Mouse (Mus musculus) cerebral cortex, adult 2 months (tissue): ENCODE results near the gene Gramd1b.

ENCODE experiments used
- WGBS: fragments of 180-500 bp; shearing (Covaris S2); methylation state at CpG from one replicate; pipeline ENCODE4 v1.1.7; 2018; 5-methylcytosine and 5-hydroxymethylcytosine counted together

The Gramd1b gene

DNA sequence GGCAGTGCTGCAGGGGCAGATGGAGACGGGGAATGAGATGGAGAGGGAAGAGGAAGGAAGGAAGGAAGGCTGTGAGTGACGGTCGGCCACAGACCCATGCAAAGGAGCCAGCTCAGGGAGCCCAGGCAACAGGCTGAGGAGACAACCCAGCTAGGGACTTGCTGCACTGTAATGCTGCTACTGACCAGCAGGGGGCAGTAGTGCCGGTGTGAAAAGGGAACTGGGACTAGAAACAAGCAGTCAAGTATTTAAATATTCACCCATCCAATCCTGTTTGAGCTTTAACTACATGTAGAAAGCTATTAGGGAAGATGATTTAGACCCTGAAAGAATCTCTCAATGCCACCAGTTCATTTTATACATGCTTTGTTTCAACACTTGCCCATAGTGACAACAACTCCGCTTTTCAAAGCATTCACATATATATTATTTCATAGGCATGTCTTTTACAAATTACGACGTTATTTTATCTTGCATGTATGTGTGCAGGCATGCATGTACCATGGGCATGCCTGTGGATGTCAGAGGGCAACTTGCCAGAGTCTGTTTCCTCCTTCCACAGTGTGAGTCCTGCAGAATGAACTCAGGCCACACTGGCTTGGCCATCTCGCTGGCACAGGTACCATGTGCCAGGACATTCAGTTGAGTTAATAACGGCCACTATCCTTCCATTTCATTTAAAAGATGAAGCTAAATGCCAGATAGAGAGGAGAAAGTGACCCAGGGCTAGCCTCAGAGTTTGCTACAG lies 197.4 kb downstream of the Gramd1b start:
- 44% methylated on average over 9 of the region's 9 CpGs for WGBS

DNA sequence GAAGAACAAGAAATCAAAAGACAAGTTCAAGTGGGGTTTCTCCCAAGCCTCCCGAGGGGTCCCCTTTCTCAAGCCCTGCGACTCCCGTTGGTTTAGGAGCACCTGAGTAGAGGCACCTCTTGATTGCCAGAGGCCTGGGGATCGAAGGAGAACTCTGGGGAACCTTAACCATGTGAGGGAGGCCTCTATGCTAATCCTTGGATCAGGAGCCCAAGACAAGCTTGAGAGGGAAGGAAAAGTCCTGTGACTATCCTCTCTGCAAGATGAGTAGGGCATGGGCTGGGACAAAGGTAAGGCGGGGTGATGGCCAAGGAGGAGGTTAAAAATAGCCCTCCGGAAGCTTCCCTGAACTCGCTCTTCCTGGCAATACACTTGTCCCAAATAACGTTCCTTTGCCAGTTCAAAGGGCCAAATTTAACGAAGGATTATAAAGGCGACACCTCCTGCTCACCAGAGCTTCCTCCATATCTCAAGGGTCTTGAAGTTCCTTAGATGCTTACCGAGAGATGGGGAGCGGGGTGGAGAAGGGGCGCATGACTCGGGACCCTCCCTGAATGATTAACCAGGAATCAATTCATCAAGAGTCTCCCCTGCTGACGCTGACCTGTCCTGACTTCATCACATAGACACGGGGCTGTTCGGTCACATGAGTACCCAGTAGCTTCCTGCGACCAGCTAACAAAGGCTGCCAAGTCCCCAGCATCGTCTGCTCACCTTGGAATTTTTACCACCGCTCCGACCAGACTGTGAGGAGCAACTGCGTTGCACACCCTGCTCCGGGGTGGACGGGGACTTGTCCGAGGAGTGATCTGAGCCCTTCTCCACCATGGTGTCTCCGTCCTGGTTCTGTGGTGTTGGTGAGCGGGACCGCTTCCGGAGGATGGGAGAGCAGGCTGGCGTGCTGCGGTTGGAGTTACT lies 198.2 kb downstream of the Gramd1b start:
- WGBS: 60% methylated on average over 31 of the region's 31 CpGs

DNA sequence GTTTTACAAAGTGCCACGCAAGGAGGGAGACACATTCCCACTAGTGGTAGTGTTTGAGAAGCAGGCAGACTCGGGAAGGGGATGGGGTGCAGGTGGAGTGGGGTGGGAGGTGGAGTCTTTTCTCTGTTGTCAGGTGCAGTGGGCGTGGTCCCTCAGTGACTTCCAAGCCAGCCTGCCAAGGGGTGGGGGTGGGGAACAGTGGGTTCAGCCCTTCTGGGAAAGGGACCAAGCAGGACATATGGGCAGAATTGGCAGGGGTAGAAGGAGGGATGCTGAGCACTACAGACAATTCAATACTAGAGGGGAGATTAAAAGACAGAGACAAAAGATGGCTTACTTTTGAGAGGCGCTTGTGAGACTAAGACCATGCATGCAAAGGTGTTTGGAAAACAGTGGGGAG lies 198.9 kb downstream of the Gramd1b start:
- WGBS: 47% methylated on average over 4 of the region's 4 CpGs

DNA sequence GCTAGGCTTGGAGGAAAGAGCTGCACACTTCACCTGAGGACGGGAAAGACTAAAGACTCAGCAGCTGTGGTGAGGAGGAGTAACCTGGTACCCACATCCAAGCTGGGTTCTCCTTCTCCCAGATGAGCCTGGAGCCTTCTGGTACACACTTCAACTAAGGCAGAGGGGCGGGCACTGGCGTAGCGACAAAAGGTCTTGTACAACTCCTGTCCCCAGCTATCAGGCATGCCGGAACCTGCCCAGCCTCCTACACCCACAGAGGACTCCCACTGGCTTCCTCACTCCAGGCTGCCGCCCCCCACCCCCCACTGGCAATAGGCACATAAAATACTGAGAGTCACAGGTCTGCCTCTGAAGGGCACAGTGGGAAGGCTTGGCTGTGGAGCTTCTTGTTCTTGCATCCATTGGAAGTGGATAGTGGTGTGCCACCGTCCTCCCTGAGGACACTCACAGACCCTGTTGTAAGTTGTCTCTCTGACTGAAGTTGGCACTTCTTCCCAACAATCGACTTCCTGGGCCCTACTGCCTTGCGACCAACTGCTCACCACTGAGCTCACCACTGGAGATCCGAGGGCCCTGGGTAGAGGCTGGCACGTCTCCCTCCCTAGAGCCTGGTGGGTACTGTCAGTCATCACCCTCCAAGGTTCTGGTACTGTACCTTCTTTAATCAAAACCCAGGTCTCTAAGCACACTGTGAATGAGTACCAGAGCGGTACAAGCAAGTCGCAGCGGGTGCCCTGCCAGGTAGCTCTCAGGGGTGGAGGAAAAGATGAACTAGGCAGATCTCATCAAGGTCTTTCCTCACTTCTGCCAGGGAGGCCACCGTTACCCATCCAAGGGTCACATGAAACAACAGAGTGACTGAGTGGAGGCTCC lies 199.5 kb downstream of the Gramd1b start:
- WGBS: 58% methylated on average over 15 of the region's 15 CpGs

DNA sequence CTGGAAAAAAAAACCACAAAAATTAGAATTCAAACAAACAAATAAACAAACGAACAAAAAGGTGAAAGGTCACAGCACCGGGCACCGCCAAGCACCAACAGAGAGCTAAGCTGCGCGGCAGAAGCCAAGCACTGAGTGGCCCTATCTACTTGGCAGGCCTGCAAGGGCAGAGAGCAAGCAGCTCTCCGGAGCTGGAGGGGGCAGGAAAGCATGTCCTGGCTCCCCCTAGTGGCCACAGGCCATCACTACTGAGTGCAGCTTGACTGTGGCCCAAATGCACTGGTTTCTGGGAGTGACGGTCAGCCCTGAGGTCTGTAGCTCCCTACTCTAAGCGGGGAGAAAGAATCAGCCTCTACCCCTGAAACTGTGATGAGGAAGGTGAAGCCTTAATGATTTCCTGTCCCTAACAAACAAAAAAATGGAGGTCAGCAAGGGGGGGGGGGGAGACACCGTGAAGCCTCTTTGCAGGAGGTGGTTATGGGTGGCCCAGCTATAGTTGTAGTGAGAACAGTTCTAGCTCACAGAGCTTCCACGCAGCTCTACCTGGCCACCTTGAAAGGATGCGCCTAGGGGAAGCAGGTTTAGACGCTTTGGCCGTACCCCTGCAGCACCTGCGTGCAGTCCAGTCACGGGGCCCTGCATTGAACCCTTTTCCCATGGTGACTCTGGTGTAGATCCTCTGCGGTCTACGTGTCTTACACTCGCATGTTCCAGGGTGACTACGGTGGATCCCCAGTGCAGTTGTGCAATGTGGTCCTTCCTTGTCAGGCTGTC lies 200.4 kb downstream of the Gramd1b start:
- WGBS: 52% methylated on average over 19 of the region's 19 CpGs

DNA sequence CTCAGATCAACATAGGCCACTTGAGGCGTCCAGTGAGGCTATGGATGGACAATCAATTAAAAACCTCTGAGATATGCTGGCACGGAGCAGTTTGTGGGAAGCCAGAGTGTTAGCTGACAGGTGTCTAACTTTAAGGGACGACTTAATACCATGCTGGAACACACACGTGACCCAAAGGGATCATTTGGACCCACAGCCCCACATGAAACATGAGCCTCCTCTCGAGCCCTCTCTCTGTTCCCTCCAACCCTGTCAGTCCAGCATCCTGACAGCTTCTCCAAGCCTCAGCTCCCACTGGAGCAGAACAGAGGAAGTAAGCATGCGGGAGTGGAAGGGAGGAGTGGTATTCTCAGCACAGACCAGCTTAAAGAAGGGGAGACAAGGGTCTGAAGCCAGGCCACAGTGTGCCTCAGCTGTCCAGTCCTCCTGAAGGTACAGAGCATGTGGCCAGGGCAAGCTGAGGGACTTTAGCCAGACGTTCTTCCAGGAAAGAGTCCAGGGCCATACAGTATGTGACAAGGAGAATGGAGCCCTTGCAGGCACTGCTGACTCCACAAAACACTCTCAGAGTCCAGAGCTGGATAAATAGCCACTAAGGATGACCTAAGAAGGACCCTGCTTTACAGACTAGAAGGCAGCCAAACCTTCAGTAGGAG lies 204.8 kb downstream of the Gramd1b start:
- 59% methylated on average over 7 of the region's 7 CpGs for WGBS

DNA sequence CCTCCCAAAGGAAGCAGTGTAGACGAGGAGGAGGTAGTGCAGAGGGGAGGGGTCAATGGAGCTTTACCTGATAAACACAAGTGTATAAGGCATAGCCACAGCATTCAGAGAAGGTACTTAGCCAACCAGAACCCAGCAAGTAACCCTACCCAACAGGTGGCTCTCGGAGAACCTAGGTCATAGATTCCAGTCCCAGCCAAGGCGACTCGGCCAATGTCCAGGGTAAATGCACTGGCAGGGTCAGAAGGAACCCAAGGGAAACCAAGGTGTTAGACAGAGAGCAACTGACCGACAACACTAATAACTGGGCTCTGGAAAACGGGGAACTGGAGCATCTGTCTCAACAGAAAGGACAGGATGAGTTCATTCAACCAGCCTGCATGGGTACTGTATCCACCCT lies 206.4 kb downstream of the Gramd1b start:
- 91% methylated on average over 6 of the region's 6 CpGs for WGBS

DNA sequence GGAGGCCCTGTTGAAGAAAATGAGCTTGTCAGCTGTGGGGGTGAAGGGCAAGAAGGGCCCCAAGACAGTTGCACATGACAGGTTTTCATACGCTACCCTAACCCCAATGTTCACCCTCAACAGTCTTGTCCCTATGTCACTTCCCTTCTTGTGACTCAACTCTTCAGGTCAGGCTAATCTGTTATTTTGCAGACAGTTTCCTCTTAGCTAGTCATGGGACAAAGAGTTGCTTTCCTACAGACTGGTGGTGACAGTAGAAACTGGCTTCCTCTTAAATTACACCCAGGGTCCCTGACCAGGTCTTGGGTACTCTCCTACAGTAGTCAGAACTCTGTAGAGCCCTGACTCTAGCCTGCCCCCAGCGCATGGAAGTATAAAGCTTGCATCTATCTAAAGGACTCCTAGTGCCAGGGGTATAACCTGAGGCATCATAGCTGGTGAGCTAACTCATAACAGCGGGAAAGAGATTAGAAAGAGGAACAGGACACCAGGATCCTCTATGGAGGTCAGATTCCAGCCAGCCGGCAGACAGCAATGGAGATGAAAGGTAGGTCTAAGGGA lies 206.9 kb downstream of the Gramd1b start:
- WGBS: 85% methylated on average over 4 of the region's 4 CpGs

DNA sequence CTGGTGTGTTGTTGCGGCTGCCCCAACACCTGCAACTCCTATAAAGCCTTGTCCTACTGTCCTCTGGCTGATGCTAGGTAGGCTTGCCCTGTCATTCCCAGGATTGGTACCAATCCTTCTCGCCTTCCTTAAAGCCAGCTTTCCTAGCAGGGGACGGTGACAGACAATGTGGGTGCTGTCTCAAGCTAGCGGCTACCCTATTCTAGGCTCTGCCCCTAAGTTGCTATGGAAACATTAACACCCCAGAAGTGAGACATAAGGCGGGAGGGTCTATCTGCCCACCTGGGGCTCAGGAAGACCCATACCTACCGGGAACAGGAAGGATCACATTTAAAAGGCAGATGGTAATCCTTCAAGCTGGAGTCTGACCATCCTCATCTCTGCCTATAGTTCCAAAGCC lies 207.4 kb downstream of the Gramd1b start:
- WGBS: 56% methylated on average over 6 of the region's 6 CpGs

DNA sequence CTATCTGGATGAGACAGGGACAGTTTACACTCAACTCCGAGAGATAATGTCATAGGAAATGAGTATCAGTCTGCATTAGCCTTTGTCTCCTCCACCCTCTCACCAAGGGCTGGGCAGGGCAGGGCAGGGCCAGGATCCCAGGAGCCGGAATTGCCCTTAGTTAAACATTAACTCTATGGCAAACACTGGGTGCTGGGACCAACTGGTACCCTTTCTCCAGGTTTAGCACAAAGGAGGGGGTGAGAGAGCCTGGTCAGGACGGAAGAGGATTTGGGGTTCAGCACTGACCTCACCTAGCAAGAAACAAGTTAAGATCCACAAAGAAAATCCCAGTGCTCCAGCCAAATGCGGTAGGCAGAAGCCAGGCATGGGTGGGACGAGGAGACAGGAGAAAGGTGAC lies 208.0 kb downstream of the Gramd1b start:
- WGBS: 79% methylated on average over 5 of the region's 5 CpGs

DNA sequence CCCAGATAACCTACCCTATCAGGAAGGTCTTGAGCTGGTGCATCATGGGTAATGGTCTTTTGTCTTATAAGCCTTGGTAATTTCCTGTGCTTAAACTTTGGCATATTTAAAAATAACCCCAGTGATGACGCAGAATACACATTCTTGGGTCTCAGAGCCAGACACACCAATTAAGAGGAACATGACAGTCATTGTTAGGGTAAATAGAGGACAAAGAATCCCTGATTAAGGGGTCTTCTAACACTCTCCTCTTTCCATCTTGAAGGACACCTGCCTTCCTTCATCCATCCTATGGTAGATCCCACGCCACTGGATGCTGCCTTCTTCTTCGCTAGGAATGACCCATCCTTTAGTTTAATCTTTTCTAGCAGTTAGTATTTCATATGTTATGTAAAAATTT lies 208.8 kb downstream of the Gramd1b start:
- WGBS: 83% methylated on average over 3 of the region's 3 CpGs

DNA sequence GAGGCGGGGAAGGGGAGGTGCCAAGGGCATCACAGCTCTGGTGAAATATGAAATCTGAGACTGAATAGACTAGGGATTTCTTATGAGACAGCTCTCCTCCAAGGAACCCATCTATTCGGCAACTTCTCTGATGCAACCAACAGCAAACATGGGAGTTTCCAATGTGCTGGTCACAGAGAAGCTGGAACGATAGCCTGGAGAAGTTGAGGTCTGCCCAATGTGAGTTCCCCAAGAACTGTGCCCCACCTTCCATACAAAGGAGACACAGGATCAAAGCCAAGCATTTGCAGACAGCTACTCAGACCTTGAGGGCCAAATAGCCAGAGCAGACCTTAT lies 209.5 kb downstream of the Gramd1b start:
- WGBS: 47% methylated on average over 3 of the region's 3 CpGs

DNA sequence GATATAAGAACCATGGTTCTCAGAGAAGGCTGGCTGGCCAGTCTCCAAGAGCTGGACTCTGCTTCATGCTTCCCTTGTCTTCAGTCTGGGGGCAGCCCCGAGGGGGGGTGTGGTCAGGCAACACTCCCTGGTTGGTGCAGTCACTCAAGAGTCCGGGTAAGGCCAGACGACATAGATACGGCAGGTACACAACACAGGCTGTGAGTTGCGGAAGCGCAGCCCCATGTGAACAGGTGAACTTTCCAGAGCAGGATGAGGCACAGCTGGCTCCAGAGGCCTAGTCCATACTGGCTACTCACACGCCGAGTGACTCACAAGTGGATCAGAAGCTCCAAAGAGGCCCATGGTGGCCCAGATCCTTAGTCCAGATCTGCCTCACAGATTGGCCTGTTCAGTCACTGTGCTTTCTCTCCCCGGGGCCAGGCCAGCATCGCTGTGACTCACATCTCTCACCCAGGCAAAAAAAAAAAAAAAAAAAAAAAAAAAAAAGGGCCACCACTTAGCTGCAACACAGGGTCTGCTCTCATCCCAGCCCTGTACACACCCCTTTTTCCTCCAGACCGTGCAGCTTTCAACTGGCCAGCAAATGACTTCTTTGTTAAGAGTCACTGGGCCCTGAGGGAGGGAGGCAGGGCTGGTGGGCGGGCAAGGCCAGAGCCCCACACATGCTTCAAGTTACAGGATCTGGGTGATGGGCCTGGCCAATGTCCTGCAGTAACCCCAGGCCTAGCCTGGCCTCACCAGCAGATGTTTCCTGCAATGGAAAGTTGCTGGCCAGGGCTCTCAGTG lies 210.1 kb downstream of the Gramd1b start:
- 38% methylated on average over 12 of the region's 12 CpGs for WGBS

DNA sequence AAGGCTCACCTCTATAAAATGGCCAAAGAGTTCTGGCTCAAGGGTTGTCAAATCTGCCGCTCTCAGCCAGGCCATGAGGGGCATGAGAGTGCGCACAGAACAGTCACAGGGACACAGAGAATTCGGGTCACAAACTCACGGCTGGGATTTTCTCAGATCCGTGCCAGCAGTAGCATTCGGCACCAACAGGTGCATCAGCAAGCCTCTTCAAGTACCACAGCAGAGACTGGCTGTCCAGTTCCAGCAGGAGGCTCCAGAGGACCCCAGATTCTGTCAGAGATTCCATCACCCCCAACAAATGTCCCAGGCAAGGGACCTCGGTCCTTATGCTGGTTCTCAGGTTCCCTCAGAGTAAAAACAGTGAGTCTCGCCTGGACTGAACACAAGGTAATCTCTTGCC lies 210.8 kb downstream of the Gramd1b start:
- WGBS: 62% methylated on average over 8 of the region's 8 CpGs

DNA sequence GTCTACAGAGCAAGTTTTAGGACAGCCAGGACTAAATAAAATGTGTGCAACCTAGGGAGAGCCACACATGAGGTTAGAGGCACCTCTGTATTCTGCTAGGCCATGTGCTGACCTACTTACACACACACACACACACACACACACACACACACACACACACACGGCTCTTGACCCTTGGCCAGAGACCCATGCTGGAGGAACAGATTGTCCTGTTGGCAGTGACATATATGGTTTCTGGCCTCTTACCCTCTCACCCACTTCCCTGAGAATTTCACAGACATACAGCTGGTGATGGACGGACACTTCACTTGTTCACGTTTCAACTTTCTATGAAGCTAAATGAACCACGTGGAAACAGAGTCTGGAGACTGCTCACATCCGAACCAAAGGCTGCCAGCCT lies 212.4 kb downstream of the Gramd1b start:
- 48% methylated on average over 5 of the region's 5 CpGs for WGBS

DNA sequence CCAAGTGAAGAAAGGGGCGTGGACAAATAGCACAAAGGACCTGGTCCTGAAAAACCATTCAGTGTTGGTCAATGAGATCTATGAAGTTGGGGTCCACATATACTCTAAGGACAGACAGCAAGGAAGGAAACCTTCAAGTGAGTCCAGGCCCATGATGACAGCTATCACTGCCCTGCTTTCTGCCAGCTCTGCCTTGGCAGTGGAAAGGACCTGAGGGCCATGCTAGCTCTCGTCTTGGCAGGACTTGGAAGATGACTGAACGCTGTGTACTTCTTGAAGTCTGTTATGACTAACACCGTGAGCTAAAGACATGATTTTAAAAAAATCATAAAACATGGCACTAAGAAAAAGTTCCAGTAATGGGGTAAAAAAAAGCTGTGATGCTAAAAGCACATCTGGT lies 213.4 kb downstream of the Gramd1b start:
- WGBS: 47% methylated on average over 4 of the region's 4 CpGs

DNA sequence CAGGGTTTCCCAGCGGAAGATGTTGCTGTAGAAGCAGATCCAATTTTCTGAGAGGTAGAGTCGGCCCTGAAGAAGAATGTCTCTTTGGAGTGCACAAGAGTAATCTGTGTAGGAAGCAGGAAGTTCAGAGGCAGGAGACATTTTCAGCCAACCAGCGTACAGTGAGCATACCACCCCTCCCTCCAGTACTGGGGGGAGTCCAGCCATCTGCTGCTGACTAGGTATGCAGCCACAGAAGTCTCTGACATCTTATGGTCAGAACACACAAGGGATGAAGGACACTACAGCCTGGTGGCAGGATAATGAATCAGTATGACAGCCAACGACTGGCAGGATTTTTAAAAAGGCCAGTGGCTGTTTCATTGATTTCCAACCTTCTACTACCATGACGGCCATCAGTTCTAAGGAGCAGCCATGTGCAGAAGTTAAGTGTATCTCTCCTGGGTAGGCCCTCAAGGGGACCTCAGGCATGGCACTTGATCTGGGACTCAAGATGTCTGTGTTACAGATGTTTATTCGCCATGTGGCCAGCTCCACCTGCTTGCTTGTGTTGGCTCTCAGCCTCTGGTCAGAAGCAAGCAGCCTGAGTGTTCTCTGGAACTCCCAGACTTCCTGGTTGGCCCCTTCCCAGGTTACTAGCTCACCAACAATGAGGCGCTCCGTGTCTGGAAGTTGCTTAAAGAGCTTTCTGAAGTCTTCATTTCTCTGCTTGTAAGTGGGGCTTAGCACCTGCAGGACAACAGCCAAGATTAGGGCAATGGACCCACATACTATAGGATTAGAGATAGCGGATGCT lies 214.1 kb downstream of the Gramd1b start:
- WGBS: 58% methylated on average over 9 of the region's 9 CpGs

DNA sequence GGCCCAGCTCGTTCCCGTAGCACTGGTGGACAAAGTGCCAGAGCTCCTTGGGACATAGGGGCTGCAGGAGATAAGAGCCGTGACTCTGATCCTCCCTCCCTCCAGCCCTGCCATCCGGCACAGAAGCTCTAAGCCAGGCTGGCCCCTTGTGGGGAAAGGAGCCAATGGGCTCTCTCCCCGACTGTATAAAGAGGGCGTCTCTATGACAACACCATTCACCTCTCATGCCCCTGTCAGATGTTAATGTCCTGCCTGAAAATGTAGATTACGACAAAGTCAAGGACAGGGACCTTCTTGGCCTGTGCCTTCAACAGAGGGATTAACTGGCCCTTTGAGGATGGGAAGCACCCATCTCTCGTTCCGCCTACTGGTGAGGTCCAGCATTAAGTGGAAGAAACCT lies 219.4 kb downstream of the Gramd1b start:
- WGBS: 75% methylated on average over 9 of the region's 9 CpGs

DNA sequence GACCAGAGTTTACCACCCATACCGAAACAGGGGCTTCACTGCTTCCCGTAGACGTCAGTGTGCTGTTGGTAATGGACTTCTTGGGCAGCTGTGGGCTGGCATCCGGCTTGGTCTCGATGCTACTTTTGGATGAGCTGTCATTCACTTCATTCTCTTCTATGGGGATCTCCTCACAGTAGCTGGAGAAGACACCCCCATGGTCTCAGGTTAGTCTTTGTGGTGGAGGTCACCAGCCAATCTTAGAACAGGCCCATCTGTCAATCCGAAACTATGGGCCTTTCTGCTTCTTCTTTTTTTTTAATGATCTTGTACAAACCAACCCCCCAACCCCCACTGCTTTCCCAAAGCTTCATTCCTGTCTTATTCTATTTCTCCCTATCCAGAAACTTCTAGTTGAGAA lies 221.3 kb downstream of the Gramd1b start:
- WGBS: 90% methylated on average over 6 of the region's 6 CpGs
